Mouse (Mus musculus) left cerebral cortex, adult 2 months (tissue): Measurements from ENCODE around the gene Sbk1. TPM values are rescaled to one million over a fixed set of nuclear protein-coding genes. Genes with fewer than 3 reads are reported as not detected.

Experiments
- DNase-seq, 2 experiments: peaks; one replicate each; pipeline ENCODE4 v3.0.0; 2021 to 2022; ENCODE audit warnings: low spot score in 2 of 2, mixed read lengths in 1 of 2; ENCODE audit errors: extremely low spot score in 1 of 2
- H3K27ac ChIP-seq: fragments of 200-600 bp; 2 replicates; pipeline ENCODE4 v1.8.1; 2022
- H3K4me3 ChIP-seq: fragments of 200-600 bp; 2 replicates; pipeline ENCODE4 v1.8.1; 2022
- CTCF ChIP-seq: fragments of 200-600 bp; IDR thresholded peaks from 2 replicates; pipeline ENCODE4 v1.8.1; 2022; ENCODE audit warnings: antibody characterized with exemption, mild to moderate bottlenecking, moderate library complexity
- intact Hi-C: fragments of 180-260 bp; cut with DNase I; formaldehyde crosslinking; loops from one replicate; pipeline ENCODE4 v1.15.1; 2025
- total RNA-seq, 2 experiments: library from RNA; stranded (reverse); gene quantifications; 2 replicates each; pipeline ENCODE4 v1.2.3; 2021

The Sbk1 gene
- total RNA-seq, 2 experiments from 2014 or later, result 65.3 to 85.8 TPM

DNA sequence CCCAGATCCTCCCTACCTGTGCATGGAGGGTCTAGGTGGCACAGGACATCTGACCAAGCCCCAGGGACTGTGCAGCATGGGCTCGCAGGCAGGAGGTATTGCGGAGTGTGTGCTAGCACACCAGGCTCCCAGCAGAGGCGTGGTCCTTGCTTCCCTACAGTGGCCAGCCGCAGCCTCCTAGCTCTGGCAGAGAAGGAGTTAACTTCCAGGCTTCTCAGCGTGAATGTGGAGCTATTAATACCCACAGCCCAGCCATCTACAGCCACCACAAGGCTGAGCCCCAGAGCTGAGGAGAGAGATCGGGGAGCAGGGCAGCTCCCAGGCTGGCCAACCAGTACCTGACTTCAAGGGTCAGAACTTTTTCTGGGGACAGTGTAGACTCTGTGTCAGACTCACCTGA, 24.3 kb upstream of the Sbk1 start:
- no peak for DNase-seq
- intact Hi-C loops, result no loop called here
- no peak for TF ChIP-seq CTCF
- H3K4me3 ChIP-seq, result 0 out of 2 replicates have a peak overlapping the region, but pooled peaks have one; percentile 4
- no peak overlapping the region for H3K27ac ChIP-seq

DNA sequence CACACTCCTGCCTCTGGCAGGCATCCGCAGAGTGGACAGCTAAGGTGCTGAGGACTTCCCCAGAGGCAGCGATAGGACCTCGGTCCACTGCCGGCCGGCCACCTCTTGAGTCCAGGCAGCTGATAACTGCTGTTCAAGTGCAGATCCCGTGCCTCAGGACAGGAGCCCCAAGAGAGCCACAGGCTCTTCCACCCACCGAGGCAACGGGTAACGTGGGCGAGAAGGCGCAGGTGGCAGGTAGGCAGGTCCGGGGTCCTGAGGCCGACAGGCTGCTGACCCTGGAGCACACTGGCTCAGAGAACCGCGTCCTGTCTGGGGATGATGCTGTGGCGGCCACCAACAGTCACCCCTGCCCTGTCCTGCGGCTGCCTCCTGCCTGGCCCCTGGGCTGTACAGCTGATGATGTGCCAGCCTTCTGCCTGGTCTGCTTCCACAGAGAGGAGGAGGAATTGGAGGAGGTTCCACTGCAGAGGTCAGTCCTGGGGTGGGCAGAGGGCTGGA, 23.7 kb upstream of the Sbk1 start:
- TF ChIP-seq CTCF, result no peak
- 0 out of 2 replicates have a peak overlapping the region, but pooled peaks have one; percentile 23 for H3K4me3 ChIP-seq
- H3K27ac ChIP-seq, result no peak overlapping the region
- intact Hi-C loops, result no loop called here
- DNase-seq, result no peak

DNA sequence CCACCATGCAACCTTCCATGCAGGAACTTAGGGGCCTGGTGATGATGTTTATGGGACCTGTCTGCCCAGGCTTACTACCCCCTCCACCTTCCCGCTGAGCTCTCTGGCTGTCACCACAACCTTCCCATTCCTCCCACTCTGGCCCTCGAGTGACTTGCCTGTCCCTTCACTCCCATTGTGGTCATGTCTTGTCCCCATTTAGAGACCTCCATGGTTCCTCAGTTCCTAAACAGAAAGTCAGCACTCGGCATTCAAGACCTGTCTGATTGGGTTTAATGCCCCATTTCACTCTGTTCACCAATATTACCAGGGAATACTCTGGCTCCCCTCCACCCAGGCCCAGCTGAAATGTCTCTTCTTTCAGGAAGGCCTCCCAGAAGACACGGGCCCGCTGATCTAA, 23.3 kb upstream of the Sbk1 start:
- intact Hi-C loops, result no loop called here
- DNase-seq, result no peak
- no peak overlapping the region for H3K27ac ChIP-seq
- H3K4me3 ChIP-seq, result no peak overlapping the region
- TF ChIP-seq CTCF, result no peak

DNA sequence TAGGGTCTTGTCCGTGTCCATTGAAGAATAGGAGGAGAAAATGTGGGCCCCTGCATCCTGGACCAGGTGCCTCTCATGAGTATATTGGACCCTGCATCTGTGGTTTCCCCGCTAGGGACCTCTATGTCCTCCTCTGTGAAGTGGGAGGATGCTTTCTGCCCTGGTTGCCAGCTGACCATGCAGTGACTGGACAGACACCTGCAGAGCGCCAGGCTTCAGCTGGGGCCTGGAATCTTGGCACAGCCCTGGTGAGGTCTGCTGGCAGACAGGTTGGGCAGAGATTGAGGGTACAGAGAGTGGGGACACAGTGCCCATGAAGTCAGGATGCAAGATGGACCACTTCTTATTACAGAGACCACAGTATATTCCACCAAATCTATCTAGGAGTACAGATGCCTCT, 22.4 kb upstream of the Sbk1 start:
- TF ChIP-seq CTCF, result no peak
- H3K27ac ChIP-seq, result no peak overlapping the region
- DNase-seq, result no peak
- intact Hi-C loops, result no loop called here
- H3K4me3 ChIP-seq, result no peak overlapping the region

DNA sequence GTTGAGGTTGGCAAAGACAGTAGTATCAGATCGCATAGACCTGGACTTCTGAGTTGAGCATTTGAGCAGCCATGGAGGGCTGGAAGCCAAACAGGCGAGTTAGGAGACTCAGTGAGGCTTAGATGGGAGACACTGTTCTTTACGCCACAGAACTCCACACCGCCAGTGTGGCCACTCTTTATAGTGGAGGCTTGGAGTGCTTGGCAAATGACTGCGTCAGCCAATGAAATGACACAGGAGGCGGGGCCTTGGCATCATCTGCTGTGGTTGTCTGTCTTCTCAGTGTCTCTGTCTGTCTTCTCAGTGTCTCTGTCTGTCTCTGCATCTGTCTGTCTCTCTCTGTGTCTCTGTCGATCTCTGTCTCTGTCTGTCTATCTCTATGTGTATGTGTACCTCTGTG, 21.9 kb upstream of the Sbk1 start:
- no peak overlapping the region for H3K27ac ChIP-seq
- H3K4me3 ChIP-seq, result no peak overlapping the region
- TF ChIP-seq CTCF, result no peak
- DNase-seq, result no peak
- intact Hi-C loops, result no loop called here

DNA sequence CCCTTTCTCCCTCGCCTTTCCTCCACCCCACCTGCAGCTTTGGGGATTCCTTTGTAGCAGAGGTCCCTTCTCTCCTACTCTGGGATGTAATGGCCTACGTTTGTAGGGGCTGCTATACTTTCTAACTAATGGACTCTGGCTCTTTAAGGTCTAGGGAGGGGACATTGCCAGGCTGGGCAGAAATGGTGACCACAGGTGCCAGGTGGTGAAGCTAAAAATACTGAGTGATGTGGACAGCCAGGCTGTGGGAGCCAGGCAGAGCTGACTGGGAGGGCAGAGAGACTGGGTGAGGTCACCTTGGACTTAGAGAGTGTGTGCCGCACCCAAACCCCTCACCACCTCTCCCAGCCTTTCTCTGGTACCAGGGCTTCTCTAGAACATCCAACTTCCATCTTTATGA, 20.7 kb upstream of the Sbk1 start:
- H3K4me3 ChIP-seq, result no peak overlapping the region

DNA sequence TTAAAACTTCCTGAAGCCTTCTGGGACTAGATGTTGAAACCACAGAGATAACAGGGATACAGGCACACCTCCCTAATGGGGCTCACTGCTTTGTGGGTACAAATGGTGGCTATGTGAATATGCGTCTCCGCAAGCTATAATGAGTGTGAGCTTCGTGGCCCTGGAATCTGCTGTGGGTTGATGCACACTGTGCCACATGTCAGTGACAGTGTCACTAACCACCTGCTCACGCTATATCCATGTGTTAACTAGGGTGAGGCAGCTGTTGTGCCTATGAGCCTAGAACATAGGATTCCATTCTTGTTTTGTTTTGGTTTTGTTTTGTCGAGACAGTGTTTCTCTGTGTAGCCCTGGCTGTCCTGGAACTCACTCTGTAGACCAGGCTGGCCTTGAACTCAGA, 20.2 kb upstream of the Sbk1 start:
- Histone ChIP-seq H3K4me3 (no peak overlapping the region), H3K27ac (no peak overlapping the region)
- TF ChIP-seq CTCF, result no peak
- intact Hi-C loops, result no loop called here
- no peak for DNase-seq

More for the DNA sequence above, 20.7 kb upstream of the Sbk1 start:
- no peak for DNase-seq
- intact Hi-C loops, result no loop called here
- H3K27ac ChIP-seq, result no peak overlapping the region
- no peak for TF ChIP-seq CTCF

DNA sequence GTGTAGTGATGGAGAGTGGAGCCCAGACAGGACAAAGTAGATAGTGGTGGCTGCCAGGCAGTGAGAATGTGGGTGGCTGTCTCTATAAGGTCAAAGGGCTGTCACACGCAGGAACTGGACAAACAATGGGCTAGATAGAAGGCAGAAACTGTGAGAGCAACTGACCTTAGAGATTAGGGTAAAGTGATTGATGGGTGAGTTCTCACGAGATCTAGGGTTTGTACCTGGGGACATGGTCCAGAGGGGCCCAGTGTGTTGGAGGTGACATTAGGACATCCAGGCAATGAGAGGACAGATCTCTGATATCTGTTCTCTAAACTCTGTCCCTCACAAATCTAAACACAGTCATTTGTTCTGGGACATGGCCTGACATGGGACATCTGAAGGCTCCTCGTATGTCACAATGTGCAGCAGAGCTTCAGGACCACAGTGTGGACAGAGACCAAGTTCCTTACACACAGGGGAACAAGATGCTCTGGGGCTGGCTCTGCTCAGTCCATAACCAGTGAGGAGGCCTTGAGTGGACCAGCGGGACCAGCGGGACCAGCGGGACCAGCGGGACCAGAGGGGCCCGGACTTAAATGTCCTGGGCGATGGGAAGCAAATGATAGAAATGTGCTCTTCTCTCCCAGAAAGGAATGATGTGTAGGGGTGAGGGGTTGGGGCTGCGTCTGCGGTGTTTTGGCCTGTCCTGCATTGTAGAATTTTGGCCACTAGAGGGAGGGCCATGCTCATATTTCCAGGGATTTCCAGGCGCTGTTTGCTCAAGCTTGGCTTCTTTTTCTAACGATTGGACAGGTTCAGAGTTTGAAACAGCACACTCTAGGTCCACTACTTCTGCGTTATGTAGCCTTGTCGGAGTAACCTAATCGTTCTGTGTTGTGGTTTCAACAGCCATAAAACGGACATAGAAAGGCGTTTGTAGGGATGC, 11.9 kb upstream of the Sbk1 start:
- intact Hi-C loops, result loop anchor here (1.0 to 5.0 kb wide), 3 partner anchors 37 to 267 kb away; partner anchors contain the start of gene Spns1
- peak; percentile 67 to 76 for DNase-seq
- Histone ChIP-seq H3K27ac (no peak overlapping the region), H3K4me3 (no peak overlapping the region)
- TF ChIP-seq CTCF, result peak; percentile 96

DNA sequence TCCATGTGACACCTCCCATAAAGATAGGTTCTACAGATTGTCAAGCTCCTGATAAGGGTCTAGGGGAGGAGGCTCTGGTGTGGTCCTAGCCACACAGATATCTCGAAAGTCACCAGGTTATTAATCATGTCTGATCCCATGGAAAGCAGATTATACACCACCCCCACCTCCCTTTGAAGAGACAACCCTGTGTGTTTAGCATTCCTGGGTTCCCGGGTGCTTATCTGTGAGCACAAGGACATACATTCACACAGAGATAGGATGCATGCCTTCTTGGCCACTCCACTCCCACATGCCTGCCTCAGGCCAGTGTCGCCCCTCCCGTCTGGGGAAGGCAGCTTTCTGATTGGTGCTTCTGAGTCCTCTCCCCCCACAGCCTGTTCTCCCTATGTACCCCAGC, 10.6 kb upstream of the Sbk1 start:
- no peak for DNase-seq
- Histone ChIP-seq H3K4me3 (no peak overlapping the region), H3K27ac (no peak overlapping the region)
- no peak for TF ChIP-seq CTCF
- intact Hi-C loops, result loop anchor here (1.0 to 5.0 kb wide), 3 partner anchors 35 to 265 kb away; partner anchors contain the start of gene Spns1

DNA sequence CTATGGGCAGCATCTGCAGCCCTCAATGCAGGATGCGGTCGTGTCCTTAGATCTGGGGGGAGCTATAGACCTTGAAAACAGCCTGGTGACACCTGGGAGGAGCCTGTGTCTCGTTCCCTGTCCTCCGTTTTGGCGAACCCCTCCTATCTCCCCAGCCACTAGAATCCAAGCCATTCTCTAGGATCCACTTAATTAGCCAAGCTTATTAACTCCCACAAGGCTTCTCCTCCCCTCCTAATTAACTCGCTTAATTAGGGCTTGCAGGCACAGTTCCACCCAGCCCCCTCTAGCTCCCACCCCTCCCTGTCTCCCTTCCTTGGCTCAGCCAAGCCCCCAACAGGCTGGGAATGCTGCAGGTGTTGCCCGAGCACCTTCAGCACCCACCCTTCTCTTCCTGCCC, 8.5 kb upstream of the Sbk1 start:
- intact Hi-C loops, result loop anchor here (5.0 kb wide), 1 partner anchor 263 kb away; no protein-coding TSS in a partner anchor
- TF ChIP-seq CTCF, result no peak
- H3K27ac ChIP-seq, result no peak overlapping the region
- no peak overlapping the region for H3K4me3 ChIP-seq
- no peak for DNase-seq

DNA sequence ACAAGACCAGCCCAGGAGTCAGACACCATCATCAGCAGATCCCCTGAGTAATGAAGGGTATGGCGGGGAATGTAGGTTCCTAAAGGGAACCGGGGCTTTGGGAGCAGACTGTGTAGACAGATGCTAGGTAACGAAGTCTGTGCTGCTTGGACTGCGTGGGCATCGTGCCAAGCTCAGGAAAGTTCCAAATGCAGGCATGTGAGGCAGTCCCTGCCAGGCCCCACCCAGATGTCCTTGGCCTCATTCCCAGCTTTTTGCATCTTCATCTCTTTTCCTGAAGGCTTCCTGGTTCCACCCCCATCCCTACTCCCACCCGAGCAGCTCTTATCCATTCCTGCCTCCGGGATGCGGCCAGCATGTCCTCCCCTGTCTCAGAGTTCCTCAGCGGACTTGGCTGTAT, 6.5 kb upstream of the Sbk1 start:
- peak; percentile 85 to 87 for DNase-seq
- TF ChIP-seq CTCF, result no peak
- Histone ChIP-seq H3K27ac (peak overlapping the region; percentile 38; the same call in 1 of the 2 replicates), H3K4me3 (no peak overlapping the region)
- intact Hi-C loops, result no loop called here

DNA sequence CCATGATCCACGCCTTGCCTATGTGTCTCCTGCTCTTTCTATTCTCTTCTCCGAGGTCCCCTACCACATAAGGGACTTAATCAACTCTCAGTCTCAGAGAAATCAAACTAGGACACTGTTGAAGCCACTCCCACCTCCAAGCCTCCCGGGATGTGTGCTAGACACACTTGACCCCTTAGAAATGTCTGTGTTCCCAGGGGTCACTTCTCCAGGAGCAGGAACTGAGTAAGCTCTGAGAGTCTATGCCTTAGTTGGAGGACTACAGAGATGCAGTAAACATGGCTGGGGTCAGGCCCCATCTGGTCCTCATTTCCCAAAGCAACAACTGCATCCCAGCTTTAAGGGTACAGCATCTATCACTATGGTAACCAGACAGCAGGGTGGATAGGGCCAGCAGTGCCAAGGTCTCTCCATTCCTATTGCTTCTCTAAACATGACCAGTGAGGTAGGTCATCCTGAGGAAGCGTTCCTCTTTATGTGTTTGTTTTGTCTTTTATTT, 6.0 kb upstream of the Sbk1 start:
- intact Hi-C loops, result no loop called here
- no peak for TF ChIP-seq CTCF
- DNase-seq, result no peak
- Histone ChIP-seq H3K27ac (peak overlapping the region; percentile 38; the same call in 1 of the 2 replicates), H3K4me3 (no peak overlapping the region)
